30 mouse cellular contexts compared by ENCODE assay signal in genomic region chr12:80267962-80268361, GRCm38 (mm10). TPM values are rescaled to one million over a fixed set of nuclear protein-coding genes. Genes with fewer than 3 reads are reported as not detected.
A peak's percentile ranks its signal among the peaks of the same experiment; 100 is the strongest.
DNase-seq lines count a peak whose midpoint lies in the region; ATAC-seq and TF ChIP-seq lines count a peak whose summit lies in the region.
"Had no signal": no experiment of that assay in that cellular context is flagged by ENCODE, and none has a peak within 500 bp of the region (broad histone marks: within the 10 kb centered on the region; RNA-seq: fewer than 3 reads in every experiment).

No protein-coding gene starts in this region.

- no peaks in the 10 kb centered on the region for H3K36me3 ChIP-seq in heart, embryonic 10.5 days
- no peaks in the 10 kb centered on the region for H3K36me3 ChIP-seq in hindbrain, postnatal 0 days (ENCODE audit: insufficient read depth, low read length)
- no peaks in the 10 kb centered on the region for H3K36me3 ChIP-seq in lung, postnatal 0 days (ENCODE audit: insufficient read depth, low read length)
- H3K36me3 ChIP-seq: embryonic facial prominence, embryonic 13.5 days; embryonic facial prominence, embryonic 15.5 days; forebrain, embryonic 10.5 days; forebrain, embryonic 12.5 days; G1E had no signal

- no peak for TF ChIP-seq CTCF in hindbrain, postnatal 0 days (IDR thresholded peaks at IDR 0.05; ENCODE audit: low read depth)
- TF ChIP-seq CTCF in lung, postnatal 0 days (IDR thresholded peaks at IDR 0.05) = no peak

- no peaks in the 10 kb centered on the region for H3K27me3 ChIP-seq in heart, embryonic 10.5 days (ENCODE audit: insufficient read depth, poor library complexity, severe bottlenecking)
- no peaks in the 10 kb centered on the region for H3K27me3 ChIP-seq in hindbrain, postnatal 0 days (ENCODE audit: insufficient read depth, low read length)
- H3K27me3 ChIP-seq in lung, postnatal 0 days (replicated peaks; ENCODE audit: insufficient read depth, low read length) = no peaks in the 10 kb centered on the region
- H3K27me3 ChIP-seq: CH12.LX; embryonic facial prominence, embryonic 13.5 days; embryonic facial prominence, embryonic 15.5 days; forebrain, embryonic 12.5 days; Patski had no signal

- no peaks in the 10 kb centered on the region for H3K9me3 ChIP-seq in heart, embryonic 10.5 days
- no peaks in the 10 kb centered on the region for H3K9me3 ChIP-seq in hindbrain, postnatal 0 days (ENCODE audit: low read length)
- H3K9me3 ChIP-seq in lung, postnatal 0 days (ENCODE audit: low read length) = no peaks in the 10 kb centered on the region
- H3K9me3 ChIP-seq: embryonic facial prominence, embryonic 13.5 days; embryonic facial prominence, embryonic 15.5 days; forebrain, embryonic 10.5 days; forebrain, embryonic 12.5 days; G1E had no signal

- WGBS in heart, embryonic 10.5 days = 86% methylated on average over 6 of the region's 6 CpGs
- WGBS in hindbrain, postnatal 0 days = 92% methylated on average over 6 of the region's 6 CpGs
- 82% methylated on average over 6 of the region's 6 CpGs for WGBS in lung, postnatal 0 days

- no peak for TF ChIP-seq EP300 in lung, postnatal 0 days (IDR thresholded peaks at IDR 0.05)

- peak overlapping the region; percentile 23; the same call in 1 of the 2 replicates for H3K27ac ChIP-seq in heart, embryonic 10.5 days
- H3K27ac ChIP-seq in hindbrain, postnatal 0 days = no peak overlapping the region
- H3K27ac ChIP-seq in lung, postnatal 0 days (ENCODE audit: low read length) = no peak overlapping the region
- H3K27ac ChIP-seq: embryonic facial prominence, embryonic 13.5 days; embryonic facial prominence, embryonic 15.5 days; forebrain, embryonic 10.5 days; forebrain, embryonic 12.5 days had no signal

- no peak overlapping the region for H3K9ac ChIP-seq in hindbrain, postnatal 0 days (replicated peaks; ENCODE audit: low read length)
- H3K9ac ChIP-seq in lung, postnatal 0 days (replicated peaks; ENCODE audit: low read depth) = no peak overlapping the region
- H3K9ac ChIP-seq: embryonic facial prominence, embryonic 13.5 days; embryonic facial prominence, embryonic 15.5 days; forebrain, embryonic 12.5 days had no signal

- DNase-seq in heart, embryonic 10.5 days (ENCODE audit: low spot score) = no peak
- DNase-seq in heart, postnatal 10 days = no peak
- peak; percentile 43 for DNase-seq in thymus, postnatal 14 days
- no peak for DNase-seq in thymus, postnatal 0 days (ENCODE audit: low spot score)
- peak; percentile 35 for DNase-seq in thymus, postnatal 25 days
- peak; percentile 41 for DNase-seq in thymus, postnatal 4 days
- no peak for DNase-seq in hindbrain, postnatal 0 days (ENCODE audit: low spot score)
- no peak for DNase-seq in lung, postnatal 0 days (ENCODE audit: low spot score)
- DNase-seq: adrenal gland, adult 8-10 months; adrenal gland, postnatal 14 days; adrenal gland, postnatal 36 days; B cell, adult 2 months; cerebellum, adult 11 months; cerebellum, adult 18-20 months; cerebellum, adult 8-10 months; cerebellum, adult 9-11 months; cerebellum, postnatal 14 days; cerebellum, postnatal 36 days; embryo, embryonic 11 days had no signal

- H3K4me1 ChIP-seq in heart, embryonic 10.5 days = peaks cover 43% of the 10 kb centered on the region
- no peaks in the 10 kb centered on the region for H3K4me1 ChIP-seq in hindbrain, postnatal 0 days (ENCODE audit: insufficient read depth, low read length)
- peaks cover 4% of the 10 kb centered on the region; the same call in 1 of the 2 replicates for H3K4me1 ChIP-seq in lung, postnatal 0 days (ENCODE audit: insufficient read depth, low read depth, low read length)

- no peak overlapping the region for H3K4me3 ChIP-seq in heart, embryonic 10.5 days
- no peak overlapping the region for H3K4me3 ChIP-seq in hindbrain, postnatal 0 days (ENCODE audit: low read length)
- H3K4me3 ChIP-seq in lung, postnatal 0 days (ENCODE audit: low read depth, low read length) = no peak overlapping the region
- H3K4me3 ChIP-seq: embryonic facial prominence, embryonic 13.5 days; embryonic facial prominence, embryonic 15.5 days; erythroblast, embryonic 14.5 days; forebrain, embryonic 10.5 days; forebrain, embryonic 12.5 days had no signal

- intact Hi-C loops in heart, postnatal 10 days (cut with DNase I) = no loop called here

- no peak overlapping the region for H3K4me2 ChIP-seq in hindbrain, postnatal 0 days (ENCODE audit: low read depth, low read length)
- H3K4me2 ChIP-seq in lung, postnatal 0 days (replicated peaks; ENCODE audit: low read depth, low read length) = no peak overlapping the region
- H3K4me2 ChIP-seq: embryonic facial prominence, embryonic 13.5 days; embryonic facial prominence, embryonic 15.5 days; forebrain, embryonic 12.5 days had no signal

- ATAC-seq in hindbrain, postnatal 0 days = no peak
- ATAC-seq in lung, postnatal 0 days = no peak
- ATAC-seq: activated CD4-positive, CD25-positive, alpha-beta regulatory T cell, adult 4 months; CD4-positive, CD25-positive, alpha-beta regulatory T cell, adult 4 months; forebrain, embryonic 14.5 days; Patski had no signal

RNA-seq across cellular contexts. Expression of gene Actn1, which starts 7.8 kb away (rescaled TPM):
- 62.6 and 67.8 TPM in 2 replicates for polyA plus RNA-seq in heart, embryonic 10.5 days (2016; fragmentation: Nextera tagmentation; extraction: Ambion mirVana)
- total RNA-seq in heart, postnatal 10 days (2021) = 10 to 100 TPM; 70.7 to 71.9 TPM
- 36.9 and 41.0 TPM in 2 replicates for polyA plus RNA-seq in thymus, postnatal 0 days (2015; fragmentation: Nextera tagmentation; extraction: Ambion mirVana)
- 18.3 and 22.4 TPM in 2 replicates for total RNA-seq in hindbrain, postnatal 0 days (2014; rRNA removed)
- 7.4 and 8.3 TPM in 2 replicates for polyA plus RNA-seq in hindbrain, postnatal 0 days (2015; fragmentation: Nextera tagmentation; extraction: Ambion mirVana)
- 30.0 and 31.0 TPM in 2 replicates for polyA plus RNA-seq in lung, postnatal 0 days (2015; fragmentation: Nextera tagmentation; extraction: Ambion mirVana)

Comparison
In these comparisons a context has a peak if more than half of its experiments do, and no peak if none do; other contexts are left out.
1. DNase-seq: peak in thymus, postnatal 14 days (single experiment), thymus, postnatal 25 days (single experiment) and thymus, postnatal 4 days (single experiment); none in heart, embryonic 10.5 days (single experiment), heart, postnatal 10 days (0 of 2), thymus, postnatal 0 days (single experiment), hindbrain, postnatal 0 days (single experiment) and lung, postnatal 0 days (single experiment).